Mouse (Mus musculus): ENCODE data around the gene Thrsp. TPM values are rescaled to one million over a fixed set of nuclear protein-coding genes. Genes with fewer than 3 reads are reported as not detected.
A peak's percentile ranks its signal among the peaks of the same experiment; 100 is the strongest.

Gene Thrsp
- polyA plus RNA-seq, 1 experiment from 2014 or later: 2.4 TPM

DNA sequence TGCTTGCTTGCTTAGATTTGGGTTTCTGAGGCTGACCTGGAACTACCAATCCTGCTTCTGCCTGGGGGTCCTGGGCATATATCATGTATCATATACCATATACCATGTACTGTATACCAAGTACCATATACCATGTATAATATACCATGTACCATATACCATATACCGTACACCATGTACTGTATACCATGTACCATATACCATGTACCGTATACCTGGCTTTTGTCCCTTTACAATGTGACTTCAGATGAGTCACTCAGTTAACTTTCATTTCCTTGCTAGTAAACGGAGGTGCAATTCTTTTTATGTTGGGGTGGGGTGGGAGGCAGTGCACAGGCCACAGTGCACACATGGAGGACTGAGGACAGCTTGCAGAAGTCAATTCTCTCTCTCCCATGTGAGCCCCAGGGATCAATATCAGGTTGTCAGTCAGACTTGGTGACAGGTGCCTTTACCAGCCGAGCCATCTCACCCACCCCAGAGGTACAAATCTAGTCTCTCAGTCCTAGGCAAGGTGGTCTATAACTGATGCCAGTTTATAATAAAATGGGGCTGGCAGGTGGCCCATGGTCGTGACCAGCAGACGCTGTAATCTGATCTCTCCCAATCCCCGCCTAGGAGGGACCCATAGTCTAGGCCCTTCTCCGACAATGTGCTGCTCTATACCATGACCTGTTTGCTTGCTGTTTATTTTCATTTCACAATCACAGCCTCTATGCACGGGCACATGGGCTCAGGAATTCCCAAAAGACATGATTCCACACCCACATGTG lies 2.4 kb downstream of the Thrsp start:
- no peaks in the 10 kb centered on the region for H3K9me3 ChIP-seq
- H3K4me1 ChIP-seq (replicated peaks): 0 out of 2 replicates have a peak, but pooled peaks cover 6% of the 10 kb centered on the region
- H3K27me3 ChIP-seq: no peaks in the 10 kb centered on the region
- 69% methylated on average over 9 of the region's 9 CpGs for WGBS
- no peak overlapping the region for H3K27ac ChIP-seq (replicated peaks)
- ATAC-seq (ENCODE audit: low FRiP score, low read depth): no peak
- H3K9ac ChIP-seq: no peak overlapping the region
- H3K4me2 ChIP-seq: no peak overlapping the region
- H3K4me3 ChIP-seq: no peak overlapping the region
- peaks cover 7% of the 10 kb centered on the region for H3K36me3 ChIP-seq

DNA sequence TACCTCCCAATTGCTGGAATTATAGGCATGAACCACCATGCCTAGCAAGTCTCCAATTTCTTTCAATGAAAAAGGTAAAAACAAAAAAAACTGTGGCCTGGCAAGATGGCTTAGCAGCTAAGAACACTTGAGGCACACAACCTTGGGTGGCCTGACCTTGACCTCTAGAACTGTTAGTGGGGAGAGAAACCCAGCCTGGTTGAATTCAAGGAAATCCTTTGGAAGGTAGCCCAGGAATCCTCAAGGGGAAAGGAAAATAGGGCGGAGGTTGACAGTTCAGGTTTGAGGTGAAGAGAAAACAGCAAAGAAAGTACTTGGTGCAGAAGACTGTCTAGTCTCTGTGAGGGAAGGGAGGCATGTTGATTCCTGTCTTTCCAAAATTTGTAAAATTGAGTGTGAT lies 3.1 kb downstream of the Thrsp start:
- H3K36me3 ChIP-seq: peaks cover 14% of the 10 kb centered on the region
- 0 out of 2 replicates have a peak, but pooled peaks cover 6% of the 10 kb centered on the region for H3K4me1 ChIP-seq (replicated peaks)
- H3K27ac ChIP-seq (replicated peaks): no peak overlapping the region
- 96% methylated on average over 1 of the region's 1 CpGs for WGBS
- H3K9me3 ChIP-seq: no peaks in the 10 kb centered on the region
- no peak for ATAC-seq (ENCODE audit: low FRiP score, low read depth)
- no peak overlapping the region for H3K9ac ChIP-seq
- no peak overlapping the region for H3K4me2 ChIP-seq
- H3K27me3 ChIP-seq: no peaks in the 10 kb centered on the region
- H3K4me3 ChIP-seq: no peak overlapping the region

DNA sequence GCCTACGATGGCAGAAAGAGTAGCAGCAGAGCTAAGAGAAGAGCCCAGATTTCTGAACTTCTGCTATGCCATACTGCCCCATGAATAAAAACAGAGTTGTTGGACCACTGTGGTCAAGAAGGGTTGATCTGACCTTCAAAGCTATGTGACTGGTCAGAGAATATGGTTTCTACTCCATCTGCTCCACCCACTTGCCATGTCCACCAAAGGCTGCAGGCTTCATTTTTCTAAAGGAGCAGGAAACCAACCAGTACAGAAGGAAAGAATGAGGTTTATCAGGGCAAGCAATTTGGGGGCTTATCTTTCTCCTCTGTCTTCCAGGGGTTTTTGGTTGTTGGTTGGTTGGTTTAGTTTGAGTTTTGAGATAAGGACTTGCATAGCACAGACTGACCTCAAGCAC lies 3.5 kb downstream of the Thrsp start:
- no peaks in the 10 kb centered on the region for H3K9me3 ChIP-seq
- no peak overlapping the region for H3K27ac ChIP-seq (replicated peaks)
- 0 out of 2 replicates have a peak, but pooled peaks cover 6% of the 10 kb centered on the region for H3K4me1 ChIP-seq (replicated peaks)
- H3K36me3 ChIP-seq: peaks cover 19% of the 10 kb centered on the region
- H3K4me2 ChIP-seq: no peak overlapping the region
- H3K4me3 ChIP-seq: no peak overlapping the region
- WGBS: 91% methylated on average over 1 of the region's 1 CpGs
- H3K9ac ChIP-seq: no peak overlapping the region
- H3K27me3 ChIP-seq: no peaks in the 10 kb centered on the region
- ATAC-seq (ENCODE audit: low FRiP score, low read depth): no peak

DNA sequence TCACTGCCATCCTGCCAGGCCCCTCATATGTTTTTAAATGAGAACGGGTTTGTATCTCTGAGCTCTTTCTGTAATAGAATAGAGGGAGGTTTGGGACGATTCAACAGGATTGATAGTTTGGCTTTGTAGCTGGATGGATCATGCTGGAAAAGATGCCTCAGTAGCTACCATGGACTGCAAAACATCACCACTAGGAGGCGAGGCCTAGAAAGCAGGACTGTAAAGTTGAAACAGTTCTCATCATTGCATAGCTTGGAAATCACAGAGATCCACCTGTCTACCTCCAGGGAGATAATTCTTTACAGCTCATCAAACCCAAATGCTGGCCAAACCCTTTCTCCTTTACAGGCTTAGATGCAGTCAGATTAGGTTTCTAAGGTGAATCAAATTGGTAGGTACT lies 6.0 kb downstream of the Thrsp start:
- Histone ChIP-seq H3K9ac (no peak overlapping the region), H3K4me3 (no peak overlapping the region), H3K4me1 (replicated peaks) (no peaks in the 10 kb centered on the region), H3K9me3 (no peaks in the 10 kb centered on the region), H3K27ac (replicated peaks) (no peak overlapping the region), H3K27me3 (no peaks in the 10 kb centered on the region), H3K4me2 (no peak overlapping the region), H3K36me3 (peaks cover 24% of the 10 kb centered on the region)
- 88% methylated on average over 3 of the region's 3 CpGs for WGBS
- ATAC-seq (ENCODE audit: low FRiP score, low read depth): no peak

DNA sequence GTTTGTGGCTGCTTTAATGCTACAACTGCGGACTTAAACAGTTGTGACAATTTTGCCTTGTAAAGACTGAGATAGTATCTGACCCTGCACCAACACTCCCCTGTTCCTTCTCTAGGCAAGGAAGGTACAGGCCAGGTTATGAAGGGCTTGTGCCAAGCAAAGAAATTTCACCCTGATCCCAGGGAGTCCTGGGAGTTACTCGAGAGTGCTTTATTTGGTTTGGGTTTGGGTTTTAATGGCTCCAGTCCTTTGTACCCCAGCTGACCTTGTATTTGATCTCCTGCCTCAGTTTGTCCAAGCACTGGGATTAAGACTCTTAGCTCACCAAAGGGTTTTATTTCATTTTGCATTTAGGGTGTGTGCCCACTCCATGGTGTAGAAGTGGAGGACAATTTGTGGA lies 6.4 kb downstream of the Thrsp start:
- 91% methylated on average over 2 of the region's 2 CpGs for WGBS
- Histone ChIP-seq H3K27ac (replicated peaks) (no peak overlapping the region), H3K27me3 (no peaks in the 10 kb centered on the region), H3K9ac (no peak overlapping the region), H3K4me2 (no peak overlapping the region), H3K4me1 (replicated peaks) (no peaks in the 10 kb centered on the region), H3K4me3 (no peak overlapping the region), H3K36me3 (peaks cover 24% of the 10 kb centered on the region), H3K9me3 (no peaks in the 10 kb centered on the region)
- ATAC-seq (ENCODE audit: low FRiP score, low read depth): no peak

DNA sequence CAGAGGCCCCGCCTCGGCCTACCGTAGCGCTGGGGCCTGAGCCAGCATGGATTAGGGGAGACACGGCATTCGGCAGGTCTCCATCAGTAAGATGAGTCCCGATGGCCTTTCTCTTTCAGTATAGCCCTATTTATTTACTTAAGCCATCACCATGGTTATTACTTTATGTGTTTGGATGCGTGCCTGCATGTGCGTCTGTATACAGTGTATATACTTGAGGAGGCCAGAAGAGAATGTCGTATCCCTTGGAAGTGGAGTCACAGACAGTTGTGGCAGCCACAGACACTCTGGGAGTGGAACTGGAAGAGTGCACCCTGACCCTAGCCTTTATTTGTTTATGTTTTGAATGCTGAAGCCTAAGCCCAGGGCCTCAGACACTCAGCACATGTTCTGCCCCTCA lies 10.4 kb downstream of the Thrsp start:
- H3K9me3 ChIP-seq: no peaks in the 10 kb centered on the region
- no peak overlapping the region for H3K4me2 ChIP-seq
- no peaks in the 10 kb centered on the region for H3K27me3 ChIP-seq
- ATAC-seq (ENCODE audit: low FRiP score, low read depth): no peak
- H3K4me3 ChIP-seq: no peak overlapping the region
- 0 out of 2 replicates have a peak, but pooled peaks cover 4% of the 10 kb centered on the region for H3K4me1 ChIP-seq (replicated peaks)
- no peak overlapping the region for H3K27ac ChIP-seq (replicated peaks)
- H3K9ac ChIP-seq: no peak overlapping the region
- 85% methylated on average over 10 of the region's 10 CpGs for WGBS
- peaks cover 24% of the 10 kb centered on the region for H3K36me3 ChIP-seq

DNA sequence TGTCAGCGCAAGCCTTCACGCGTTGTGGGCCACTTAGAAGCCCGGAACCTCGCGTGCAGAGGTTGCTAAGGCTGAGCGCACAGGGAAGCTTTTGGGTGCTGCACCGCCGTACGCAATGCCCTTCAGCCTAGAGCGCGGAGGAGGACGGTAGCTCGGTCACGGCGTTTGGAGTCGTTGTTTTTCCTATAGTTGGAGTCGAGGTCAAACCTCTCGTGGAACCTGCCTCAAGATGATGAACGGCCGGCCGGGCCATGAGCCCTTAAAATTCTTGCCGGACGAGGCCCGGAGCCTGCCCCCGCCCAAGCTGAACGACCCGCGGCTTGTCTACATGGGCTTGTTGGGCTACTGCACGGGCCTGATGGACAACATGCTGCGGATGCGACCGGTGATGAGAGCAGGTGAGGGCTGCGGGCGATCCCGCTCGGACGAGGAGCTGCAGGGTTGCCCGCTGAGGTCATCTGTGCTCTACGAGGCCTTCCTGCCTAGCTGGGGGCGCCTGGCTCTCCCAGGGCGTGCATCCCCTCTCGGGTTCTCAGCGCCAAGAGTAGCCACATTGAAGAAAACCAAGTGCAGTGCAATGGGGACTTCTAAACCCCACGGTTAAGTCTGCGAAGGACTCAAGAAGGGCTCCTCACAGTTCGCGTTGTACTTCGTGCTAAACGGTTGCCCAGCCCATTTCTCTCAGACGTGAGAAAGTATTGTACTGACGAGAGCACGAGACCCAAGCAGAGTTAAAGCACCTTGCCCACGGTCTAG lies 17.4 kb downstream of the Thrsp start, which contains the start of gene Ndufc2:
TSS of gene Ndufc2 (plus strand) at position 44 of the 756 bp plus-strand sequence.
- Histone ChIP-seq H3K4me3 (peak within 1 kb of the TSS; percentile 72), H3K36me3 (no peaks in the 10 kb centered on the region), H3K4me1 (replicated peaks) (peaks cover 22% of the 10 kb centered on the region), H3K27me3 (no peaks in the 10 kb centered on the region), H3K4me2 (peak within 1 kb of the TSS; percentile 64), H3K27ac (replicated peaks) (peak within 1 kb of the TSS; percentile 84), H3K9ac (peak within 1 kb of the TSS; percentile 98), H3K9me3 (no peaks in the 10 kb centered on the region)
- under 1% methylated on average over 54 of the region's 54 CpGs for WGBS
- peak; percentile 95 for ATAC-seq (ENCODE audit: low FRiP score, low read depth)

DNA sequence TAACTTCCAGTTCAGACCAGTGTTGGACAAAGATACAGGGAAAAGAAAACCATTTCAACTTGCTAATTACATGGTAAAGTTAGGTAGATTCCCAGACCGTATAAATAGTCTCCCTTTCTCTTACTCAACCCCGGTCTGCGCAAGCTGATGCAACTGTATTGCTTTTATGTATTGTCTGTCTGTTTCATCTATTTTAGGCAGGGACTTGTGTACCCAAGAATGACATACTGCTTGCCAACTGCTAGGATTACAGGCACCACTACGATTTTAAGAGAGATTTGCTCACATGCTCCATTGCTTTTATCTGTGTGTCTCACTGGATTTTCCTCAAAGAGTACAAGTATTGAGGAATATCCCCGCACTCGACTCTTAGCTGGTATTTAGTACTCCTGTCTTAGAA lies 18.6 kb downstream of the Thrsp start:
- ATAC-seq (ENCODE audit: low FRiP score, low read depth): no peak
- Histone ChIP-seq H3K4me1 (replicated peaks) (peaks cover 22% of the 10 kb centered on the region), H3K36me3 (no peaks in the 10 kb centered on the region), H3K9ac (no peak overlapping the region), H3K9me3 (no peaks in the 10 kb centered on the region), H3K27me3 (no peaks in the 10 kb centered on the region), H3K4me3 (no peak overlapping the region), H3K27ac (replicated peaks) (no peak overlapping the region), H3K4me2 (no peak overlapping the region)
- WGBS: 93% methylated on average over 6 of the region's 6 CpGs

DNA sequence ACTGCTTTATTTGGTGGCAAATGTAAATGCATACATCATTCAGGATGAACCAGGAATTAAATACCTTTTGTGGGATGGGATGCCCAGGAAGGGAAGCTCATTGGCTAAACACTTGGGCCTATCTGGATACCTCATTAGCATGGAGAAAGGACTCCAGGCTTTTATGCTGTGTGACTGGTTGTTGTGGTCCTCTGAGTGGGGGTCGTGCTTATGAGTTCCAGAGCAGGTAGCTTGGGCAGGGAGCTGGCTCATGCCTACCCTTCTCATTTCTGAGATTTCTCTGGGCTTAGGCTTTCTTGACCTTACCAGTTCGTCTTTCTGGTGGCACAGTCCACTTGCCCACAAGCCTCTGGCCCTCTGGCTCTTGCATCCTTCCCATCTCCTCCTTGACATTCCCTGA lies 23.2 kb downstream of the Thrsp start:
- WGBS: 91% methylated on average over 2 of the region's 2 CpGs
- no peak for ATAC-seq (ENCODE audit: low FRiP score, low read depth)
- H3K4me3 ChIP-seq: no peak overlapping the region
- H3K4me2 ChIP-seq: no peak overlapping the region
- 0 out of 2 replicates have a peak, but pooled peaks cover 4% of the 10 kb centered on the region for H3K36me3 ChIP-seq
- H3K4me1 ChIP-seq (replicated peaks): peaks cover 11% of the 10 kb centered on the region
- no peaks in the 10 kb centered on the region for H3K27me3 ChIP-seq
- no peak overlapping the region for H3K9ac ChIP-seq
- no peak overlapping the region for H3K27ac ChIP-seq (replicated peaks)
- H3K9me3 ChIP-seq: no peaks in the 10 kb centered on the region

DNA sequence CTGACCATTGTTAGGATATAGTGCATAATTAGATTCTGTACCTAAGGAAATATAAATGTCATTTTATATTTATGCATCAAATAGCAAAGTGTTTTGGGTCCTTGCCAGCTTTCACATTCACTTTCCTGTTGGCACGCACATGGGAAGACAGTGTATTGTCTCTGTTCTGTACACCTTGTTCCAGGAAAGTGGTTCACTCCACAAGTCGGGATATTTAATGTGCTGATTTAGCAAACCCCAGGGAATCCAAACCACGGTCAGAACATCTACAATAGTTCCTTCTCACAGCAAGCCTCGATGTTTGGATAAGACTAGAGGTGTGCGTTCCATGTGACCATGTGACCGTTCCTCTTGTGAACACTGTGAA lies 25.5 kb downstream of the Thrsp start:
- ATAC-seq (ENCODE audit: low FRiP score, low read depth): no peak
- H3K4me1 ChIP-seq (replicated peaks): 0 out of 2 replicates have a peak, but pooled peaks cover 9% of the 10 kb centered on the region
- 65% methylated on average over 6 of the region's 6 CpGs for WGBS
- H3K36me3 ChIP-seq: peaks cover 20% of the 10 kb centered on the region
- H3K27ac ChIP-seq (replicated peaks): no peak overlapping the region
- H3K27me3 ChIP-seq: no peaks in the 10 kb centered on the region
- no peak overlapping the region for H3K4me3 ChIP-seq
- H3K9ac ChIP-seq: no peak overlapping the region
- H3K9me3 ChIP-seq: no peaks in the 10 kb centered on the region
- H3K4me2 ChIP-seq: no peak overlapping the region

DNA sequence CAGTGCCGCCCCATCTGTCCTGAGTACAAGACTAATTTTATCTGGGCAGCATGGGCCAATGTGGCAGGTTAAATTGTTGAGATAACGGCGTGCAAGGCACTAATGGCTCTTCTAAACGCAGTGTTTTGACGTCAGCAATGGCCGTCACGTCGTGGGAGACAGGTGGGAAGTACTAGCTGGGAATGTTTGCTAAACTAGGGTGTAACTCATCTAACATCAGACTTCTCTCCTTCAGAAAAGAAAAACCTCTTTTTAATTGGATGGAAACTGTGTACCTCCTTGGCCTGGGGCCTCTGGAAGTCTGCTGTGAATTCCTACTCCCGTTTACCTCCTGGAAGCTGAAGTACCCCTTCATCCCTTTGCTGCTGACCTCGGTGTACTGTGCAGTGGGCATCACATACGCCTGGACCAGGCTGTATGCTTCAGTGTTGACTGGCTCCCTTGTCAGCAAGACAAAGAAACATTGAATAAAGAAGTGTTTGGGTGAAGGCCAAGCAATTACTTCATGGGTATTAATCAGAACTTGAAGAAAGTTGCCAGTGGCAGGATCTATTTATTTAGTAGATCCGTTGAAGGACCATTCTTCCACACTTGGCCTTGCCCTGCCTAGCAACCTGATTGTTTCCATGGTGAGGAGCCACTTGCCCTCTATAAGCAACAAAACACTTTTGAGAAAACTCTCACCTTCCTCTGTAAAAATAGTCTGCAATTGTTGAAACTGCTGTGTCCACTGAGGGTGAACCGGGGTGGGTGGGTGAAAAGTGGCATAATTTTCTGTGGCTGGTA lies 26.0 kb downstream of the Thrsp start:
- Histone ChIP-seq H3K9ac (no peak overlapping the region), H3K36me3 (peaks cover 22% of the 10 kb centered on the region), H3K9me3 (no peaks in the 10 kb centered on the region), H3K4me2 (no peak overlapping the region), H3K4me3 (no peak overlapping the region), H3K27me3 (no peaks in the 10 kb centered on the region), H3K4me1 (replicated peaks) (0 out of 2 replicates have a peak, but pooled peaks cover 9% of the 10 kb centered on the region), H3K27ac (replicated peaks) (no peak overlapping the region; the same call in 1 of the 2 replicates)
- 55% methylated on average over 13 of the region's 13 CpGs for WGBS
- peak; percentile 85 for ATAC-seq (ENCODE audit: low FRiP score, low read depth)

DNA sequence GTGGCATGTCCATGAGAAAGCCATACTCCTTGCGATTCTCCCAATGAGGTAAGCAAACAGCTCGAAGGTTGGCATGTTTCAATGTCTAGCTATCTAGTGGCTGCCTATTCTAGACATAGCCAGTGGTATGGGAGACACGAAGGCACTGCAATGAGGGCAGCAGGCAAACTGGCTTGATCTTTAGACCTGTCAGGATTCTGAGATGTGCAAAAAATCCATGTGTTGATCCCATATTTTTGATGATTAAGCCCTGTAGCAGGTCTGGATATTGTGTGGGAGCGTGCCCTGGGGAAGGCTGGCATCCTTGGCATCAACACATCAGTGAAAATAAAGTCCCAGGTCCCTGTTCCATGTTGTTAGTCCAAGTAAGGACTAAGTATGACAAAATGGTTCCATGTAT lies 29.0 kb downstream of the Thrsp start:
- Histone ChIP-seq H3K4me1 (replicated peaks) (0 out of 2 replicates have a peak, but pooled peaks cover 9% of the 10 kb centered on the region), H3K9me3 (no peaks in the 10 kb centered on the region), H3K9ac (no peak overlapping the region), H3K27me3 (no peaks in the 10 kb centered on the region), H3K36me3 (peaks cover 37% of the 10 kb centered on the region), H3K27ac (replicated peaks) (no peak overlapping the region), H3K4me2 (no peak overlapping the region), H3K4me3 (no peak overlapping the region)
- ATAC-seq (ENCODE audit: low FRiP score, low read depth): no peak
- WGBS: 94% methylated on average over 4 of the region's 4 CpGs

Measured in hindbrain, embryonic 15.5 days (tissue).